Mouse (Mus musculus): ENCODE measurements around the gene Nek3.

DNA sequence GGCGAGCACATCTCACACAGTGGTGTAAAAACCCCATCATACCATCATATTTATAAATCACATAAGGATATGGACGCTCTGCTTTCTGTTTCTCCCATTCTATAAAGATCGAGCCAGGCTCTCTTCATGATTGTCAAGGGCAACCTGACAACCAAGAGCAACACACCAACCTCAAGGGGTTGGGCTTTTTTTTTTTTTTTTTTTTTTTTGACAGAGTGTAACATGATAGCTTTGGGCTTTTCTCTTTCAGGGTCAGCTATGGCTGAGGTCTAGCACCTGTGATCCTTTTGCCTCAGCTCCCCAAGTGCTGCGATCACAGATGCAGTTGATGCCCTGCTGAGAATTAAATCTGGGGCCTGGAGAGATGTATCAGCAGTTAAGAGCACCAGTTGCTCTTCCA, 59.2 kb downstream of the Nek3 start:
- TF ChIP-seq CTCF (conservative IDR thresholded peaks at IDR 0.05; ENCODE audit: low read length) (no peak), NANOG (IDR thresholded peaks at IDR 0.05; ENCODE audit: borderline replicate concordance, low read length) (no peak), POU5F1 (IDR thresholded peaks at IDR 0.05; ENCODE audit: borderline replicate concordance, low read length) (no peak)

All from E14TG2a.4 (cell line).